Mouse (Mus musculus) cerebellum, adult 2 months (tissue): Measurements from ENCODE around the gene Cd81. TPM values are rescaled to one million over a fixed set of nuclear protein-coding genes. Genes with fewer than 3 reads are reported as not detected.

Source experiments
- DNase-seq, 2 experiments: peaks; one replicate each; pipeline ENCODE4 v3.0.0; 2021
- H3K27ac ChIP-seq: fragments of 200-500 bp; 2 replicates; pipeline ENCODE4 v1.5.1; 2012; ENCODE audit warnings: low read length, control low read depth, inconsistent platforms; ENCODE audit not compliant: insufficient read depth
- H3K27me3 ChIP-seq: fragments of 200-500 bp; 2 replicates; pipeline ENCODE4 v1.6.1; 2012; ENCODE audit warnings: inconsistent platforms, mild to moderate bottlenecking, low read length, moderate library complexity; ENCODE audit not compliant: control insufficient read depth, insufficient read depth
- H3K4me1 ChIP-seq: fragments of 200-500 bp; 2 replicates; pipeline ENCODE4 v1.6.1; 2011; ENCODE audit warnings: low read length; ENCODE audit not compliant: control insufficient read depth, insufficient read depth
- H3K4me3 ChIP-seq: fragments of 200-500 bp; replicated peaks from 2 replicates; pipeline ENCODE3; 2011; ENCODE audit warnings: mild to moderate bottlenecking, low read depth, low read length, control low read depth; ENCODE audit not compliant: insufficient read depth
- CTCF ChIP-seq: fragments of 200-500 bp; IDR thresholded peaks from 2 replicates; pipeline ENCODE4 v1.5.1; 2011; ENCODE audit warnings: low read depth, mild to moderate bottlenecking, control low read depth, low read length, moderate library complexity, borderline replicate concordance; ENCODE audit not compliant: insufficient read depth
- POLR2A ChIP-seq: fragments of 200-500 bp; IDR thresholded peaks from 2 replicates; pipeline ENCODE4 v1.6.1; 2011; ENCODE audit warnings: low read length, control low read depth, borderline replicate concordance; ENCODE audit not compliant: insufficient read depth
- WGBS: fragments of 180-500 bp; shearing (Covaris S2); methylation state at CpG from one replicate; pipeline ENCODE4 v1.1.7; 2018; 5-methylcytosine and 5-hydroxymethylcytosine counted together
- polyA plus RNA-seq: library from polyadenylated mRNA; depleted of rRNA; stranded (reverse); fragments of >200 nt; gene quantifications from 2 replicates; pipeline ENCODE4 v1.2.3, GENCODE M21; 2012; rRNA removed

Cd81 gene
- polyA plus RNA-seq, 1 experiment, result 916 TPM

- no peak for TF ChIP-seq CTCF
- TF ChIP-seq POLR2A, result no peak
- 65% methylated on average over 1 of the region's 1 CpGs for WGBS
- Histone ChIP-seq H3K4me1 (peaks cover 4% of the 10 kb centered on the region), H3K27me3 (no peaks in the 10 kb centered on the region; the same call in 1 of the 2 replicates), H3K4me3 (no peak overlapping the region), H3K27ac (no peak overlapping the region)
- no peak for DNase-seq
Measured at GRCm38 (mm10) chr7:143110803-143111202, 58.3 kb downstream of the Cd81 start.

- Histone ChIP-seq H3K4me3 (no peak overlapping the region), H3K27me3 (peaks cover 2% of the 10 kb centered on the region; the same call in 1 of the 2 replicates), H3K4me1 (peaks cover 4% of the 10 kb centered on the region), H3K27ac (no peak overlapping the region)
- WGBS, result 69% methylated on average over 4 of the region's 4 CpGs
- no peak for DNase-seq
- TF ChIP-seq POLR2A, result no peak
- no peak for TF ChIP-seq CTCF
Measured at GRCm38 (mm10) chr7:143111719-143112118, 59.2 kb downstream of the Cd81 start.

GRCm38 (mm10) chr7:143112395-143112794 lies 59.9 kb downstream of the Cd81 start:
- DNase-seq, result no peak
- Histone ChIP-seq H3K4me1 (peaks cover 4% of the 10 kb centered on the region), H3K27ac (no peak overlapping the region), H3K27me3 (peaks cover 2% of the 10 kb centered on the region; the same call in 1 of the 2 replicates), H3K4me3 (no peak overlapping the region)
- 56% methylated on average over 1 of the region's 1 CpGs for WGBS
- TF ChIP-seq POLR2A (no peak), CTCF (no peak)

GRCm38 (mm10) chr7:143114773-143115172 lies 62.2 kb downstream of the Cd81 start:
- Histone ChIP-seq H3K4me1 (no peaks in the 10 kb centered on the region), H3K4me3 (no peak overlapping the region), H3K27ac (no peak overlapping the region), H3K27me3 (peaks cover 2% of the 10 kb centered on the region; the same call in 1 of the 2 replicates)
- DNase-seq, result no peak
- TF ChIP-seq POLR2A (no peak), CTCF (no peak)

- H3K27me3 ChIP-seq, result peaks cover 2% of the 10 kb centered on the region; the same call in 1 of the 2 replicates
- H3K4me1 ChIP-seq, result no peaks in the 10 kb centered on the region
- no peak for DNase-seq
- no peak for TF ChIP-seq CTCF
- no peak for TF ChIP-seq POLR2A
- WGBS, result 75% methylated on average over 5 of the region's 5 CpGs
- H3K4me3 ChIP-seq, result no peak overlapping the region
- H3K27ac ChIP-seq, result no peak overlapping the region
Measured at GRCm38 (mm10) chr7:143116521-143116920, 64.0 kb downstream of the Cd81 start.

Other genes with a start within 250 kb of the Cd81 start
- gene Th, start 121.6 kb upstream of the Cd81 start, polyA plus RNA-seq, result 11.0 and 13.6 TPM in 2 replicates
- gene Ascl2, start 83.5 kb upstream of the Cd81 start, polyA plus RNA-seq, result 0.74 and 0.89 TPM in 2 replicates
- gene Tspan32, start 47.7 kb upstream of the Cd81 start, polyA plus RNA-seq, result 0.25 and 0.32 TPM in 2 replicates
- gene Tssc4, start 16.5 kb downstream of the Cd81 start, polyA plus RNA-seq, result 101 and 106 TPM in 2 replicates
- 0.10 and 0.13 TPM in 2 replicates for gene Trpm5, start 41.9 kb downstream of the Cd81 start, polyA plus RNA-seq
- 0.54 and 1.6 TPM in 2 replicates for gene Kcnq1, start 53.6 kb downstream of the Cd81 start, polyA plus RNA-seq